Mouse (Mus musculus) frontal cortex, postnatal 25 days (tissue): ENCODE data around the gene Ankib1.
"Not testable (repeated sequence)": the region's sequence is repeated elsewhere in the genome, so short reads cannot be mapped to it uniquely, and the experiment has no call there.

ENCODE experiments used
- DNase-seq, 2 experiments: peaks; one replicate each; pipeline ENCODE4 v3.0.0; 2022; ENCODE audit warnings: low spot score in 2 of 2

Gene Ankib1

DNA sequence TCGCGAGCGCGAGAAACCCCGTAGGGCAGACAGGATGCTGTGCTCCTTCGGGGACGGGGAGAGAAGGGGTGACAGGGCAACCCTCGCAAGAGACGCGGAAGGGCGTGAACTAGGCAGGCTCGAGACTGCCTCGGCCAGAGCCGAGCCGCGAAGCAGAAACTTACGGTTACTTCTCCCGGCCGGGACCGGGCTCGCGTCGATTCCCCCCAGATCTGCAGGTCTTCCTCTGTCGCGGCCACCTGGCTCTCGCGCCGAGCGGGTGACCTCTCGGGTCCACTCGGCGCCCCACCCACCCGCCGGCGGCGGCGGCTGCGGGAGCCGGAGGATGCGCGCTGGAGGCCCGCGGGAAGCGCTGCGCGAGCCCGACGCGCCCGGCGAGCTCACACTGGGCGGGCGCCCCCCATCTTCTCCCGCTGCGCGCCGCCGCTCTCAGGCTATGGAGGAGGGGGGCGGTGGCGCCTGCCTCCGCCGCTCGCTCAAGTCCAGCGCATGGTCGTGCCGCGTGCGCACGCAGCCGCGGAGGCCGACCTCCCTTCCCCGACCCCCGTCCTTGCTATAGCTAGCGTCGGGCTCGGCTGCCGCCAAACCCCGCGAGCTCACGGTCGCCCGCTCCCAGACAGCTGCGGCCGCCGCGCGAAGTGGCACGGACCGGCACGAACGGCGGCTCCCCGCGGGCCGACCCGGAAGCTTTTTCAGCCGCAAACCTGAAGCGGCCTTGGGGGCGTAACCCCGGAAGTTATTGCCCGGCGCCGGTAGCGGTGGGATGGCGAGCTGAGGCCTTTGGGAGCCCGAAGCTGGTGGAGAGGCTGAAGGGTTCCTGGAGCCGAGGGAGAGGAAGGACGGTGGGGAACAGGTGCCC lies at the start of gene Ankib1, which contains the start of gene Krit1:
Gene Ankib1, minus strand, starts transcription at position 493 of the 859 bp plus-strand sequence.
Gene Krit1, plus strand, starts transcription at position 752 of the 859 bp plus-strand sequence.
- peak; percentile 81 to 86 for DNase-seq

DNA sequence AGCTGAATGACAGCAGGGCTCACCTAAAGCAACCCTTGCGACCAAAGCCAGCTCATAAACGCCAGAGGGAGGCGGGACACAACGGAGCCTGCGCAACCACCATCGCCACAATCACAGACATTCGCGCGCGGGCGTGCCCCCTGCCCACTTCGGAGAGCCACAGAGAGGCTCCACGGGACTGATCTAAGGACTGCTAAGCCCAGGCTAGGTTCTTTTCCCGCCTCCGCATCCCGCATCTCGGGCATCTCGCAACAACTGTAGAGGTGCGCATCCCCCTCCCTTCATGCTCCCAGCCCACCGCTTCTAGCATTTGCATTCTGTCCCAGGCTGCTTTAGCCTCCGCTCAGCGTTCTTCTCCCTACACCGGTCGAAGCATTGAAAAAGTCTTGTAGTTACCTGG lies 42.3 kb upstream of the Ankib1 start, which contains the start of gene Lrrd1:
Gene Lrrd1, plus strand, starts transcription at position 148 of the 400 bp plus-strand sequence.
- no peak for DNase-seq

DNA sequence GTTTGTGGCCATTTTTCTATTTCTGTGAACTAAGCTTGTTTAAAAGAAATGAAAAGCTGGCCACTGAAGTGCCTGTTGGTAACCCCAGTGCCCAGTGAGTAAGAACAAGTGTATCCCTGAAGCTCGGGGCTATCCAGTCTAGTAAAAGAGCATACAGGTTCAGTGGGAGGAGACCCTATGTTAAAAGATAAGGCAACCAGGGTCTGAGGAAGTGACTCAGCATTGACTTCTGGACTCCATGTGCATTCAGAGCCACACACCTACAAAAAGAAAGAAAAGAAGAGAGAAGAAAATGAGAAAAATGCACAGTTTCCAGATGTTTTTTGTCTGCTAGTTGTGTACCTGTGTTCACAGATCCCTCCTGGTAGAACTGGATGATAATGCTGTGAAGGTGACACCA lies 31.4 kb upstream of the Ankib1 start:
- DNase-seq: no peak

DNA sequence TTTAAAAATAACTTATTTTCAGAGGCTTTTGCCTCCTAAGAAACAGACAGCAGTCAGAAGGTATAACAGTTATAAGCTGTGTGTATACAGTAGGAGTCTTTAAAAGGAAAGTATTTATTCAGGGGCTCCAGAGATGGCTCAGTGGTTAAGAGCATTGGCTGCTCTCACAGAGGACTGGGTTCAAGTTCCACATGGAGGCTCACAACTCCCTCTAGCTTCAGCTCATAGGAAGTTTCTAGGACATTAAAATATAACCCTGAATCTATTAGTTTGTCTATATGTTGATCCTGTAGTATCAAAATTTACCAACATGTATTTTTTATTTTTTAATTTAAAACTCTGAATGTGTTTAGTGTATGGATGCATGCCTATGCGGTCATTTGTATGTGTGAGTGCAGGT lies 5.7 kb upstream of the Ankib1 start:
- no peak for DNase-seq

DNA sequence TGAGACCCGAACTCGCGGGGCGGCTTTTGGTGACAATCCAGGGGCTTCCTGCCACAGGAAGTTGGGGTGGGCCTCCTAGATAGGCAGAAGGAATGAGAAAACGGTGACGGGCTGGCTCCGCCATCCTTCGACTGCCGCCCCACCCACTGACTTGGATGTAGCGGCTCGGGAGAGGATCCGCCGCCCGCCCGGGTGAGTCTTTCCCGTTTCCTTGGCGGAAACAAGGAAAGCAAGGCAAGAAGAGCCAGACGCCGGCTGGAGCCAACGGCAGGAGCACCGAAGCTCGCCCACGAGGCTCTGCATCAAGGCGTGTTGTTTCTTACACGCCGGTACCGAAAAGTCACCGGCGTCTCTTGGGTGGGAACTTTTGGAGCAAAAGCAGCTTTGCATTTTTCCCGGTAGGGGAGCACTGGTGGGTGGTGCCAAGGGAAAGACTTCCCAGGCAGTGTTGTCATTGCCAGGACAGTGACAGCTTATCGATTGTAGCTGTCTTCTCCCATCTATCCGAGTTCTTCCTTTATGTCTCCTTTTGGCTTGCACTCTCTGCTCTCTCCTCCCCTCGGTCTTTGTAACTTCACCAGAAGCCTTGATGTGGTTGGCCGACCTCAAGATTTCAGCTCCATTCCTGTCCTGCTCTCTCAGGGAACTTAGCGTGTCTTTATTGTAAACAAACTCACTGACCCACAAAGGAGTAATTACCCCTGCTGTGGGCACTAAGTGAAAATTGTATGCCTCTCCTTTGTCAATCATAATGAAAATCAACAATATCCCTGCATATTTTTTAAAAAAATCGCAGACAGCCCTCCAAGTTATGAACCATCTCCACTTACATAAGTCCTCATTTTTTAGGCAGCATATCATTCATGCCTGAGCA lies 804 bp upstream of the Ankib1 start:
- DNase-seq: peak in 1 of 2 experiments; percentile 21

DNA sequence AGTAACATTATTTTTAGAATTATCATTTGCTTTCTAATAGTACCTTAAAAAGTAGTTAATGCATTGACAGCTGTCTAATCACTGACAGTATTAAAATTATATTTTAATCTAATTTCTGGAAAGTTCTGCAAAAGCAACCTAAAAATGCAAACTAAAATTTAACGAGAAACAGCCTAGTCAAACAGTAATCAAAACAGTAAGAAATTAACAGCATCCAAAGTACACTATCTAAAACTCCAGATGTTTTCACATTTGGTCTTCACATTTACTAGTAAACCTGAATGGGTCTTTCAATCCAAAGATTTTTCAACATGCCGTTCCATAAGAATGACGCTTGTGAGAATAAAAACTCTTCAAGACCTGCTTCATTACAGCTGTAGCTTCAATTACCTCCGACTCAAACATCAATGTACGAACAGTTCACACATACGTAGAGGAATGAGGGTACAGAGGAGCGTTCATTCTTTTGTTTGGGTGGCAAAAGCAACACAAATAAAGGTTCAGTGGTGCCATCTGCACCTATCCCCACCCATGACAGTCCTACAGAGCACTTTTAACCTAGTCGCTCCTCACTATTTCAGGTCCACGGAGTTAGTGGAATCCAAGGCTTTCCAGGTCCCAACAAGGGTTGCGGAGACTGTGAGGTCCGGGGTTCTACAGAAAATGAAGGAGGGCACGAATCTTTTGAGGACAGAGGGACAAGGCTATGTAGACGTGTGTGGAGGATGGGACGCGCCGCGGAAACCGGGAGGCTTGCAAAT lies 873 bp downstream of the Ankib1 start:
- no peak for DNase-seq

DNA sequence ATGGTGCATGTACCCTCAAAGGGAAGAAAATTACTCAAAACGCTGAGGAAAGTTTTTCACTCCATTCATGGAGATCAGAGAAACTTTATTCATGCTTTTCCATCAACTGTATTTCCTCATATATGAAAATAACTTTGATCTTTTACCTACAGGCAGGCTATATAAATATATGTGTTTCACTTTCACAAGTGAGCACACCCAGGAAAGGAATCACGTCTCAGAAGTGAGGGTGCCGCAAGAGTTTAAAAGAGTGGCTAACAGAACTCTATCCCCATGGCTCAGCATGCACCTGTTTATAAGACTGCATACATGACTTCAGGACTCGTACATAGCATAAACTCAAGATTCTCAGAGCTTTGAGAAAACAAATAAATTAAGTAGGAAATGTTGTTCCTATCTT lies 1.8 kb downstream of the Ankib1 start:
- DNase-seq: no peak

DNA sequence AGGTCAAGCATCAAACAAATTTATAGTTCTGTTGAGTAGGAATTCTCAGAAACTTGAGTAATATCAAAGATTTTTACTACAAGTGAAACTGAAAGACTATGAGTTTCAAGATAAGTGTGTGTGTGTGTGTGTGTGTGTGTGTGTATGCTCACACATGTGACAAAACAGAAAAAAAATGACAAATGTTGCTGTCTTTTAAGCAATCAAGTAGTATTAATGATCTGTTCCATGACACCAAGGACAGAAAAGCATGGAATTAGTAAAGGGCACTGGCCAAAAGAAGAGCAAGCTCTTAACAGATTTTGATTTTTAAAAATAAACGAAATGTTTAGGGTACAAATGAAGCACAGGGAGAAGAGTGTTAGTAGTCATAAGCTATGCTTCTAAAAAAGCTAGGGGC lies 2.7 kb downstream of the Ankib1 start:
- no peak for DNase-seq

DNA sequence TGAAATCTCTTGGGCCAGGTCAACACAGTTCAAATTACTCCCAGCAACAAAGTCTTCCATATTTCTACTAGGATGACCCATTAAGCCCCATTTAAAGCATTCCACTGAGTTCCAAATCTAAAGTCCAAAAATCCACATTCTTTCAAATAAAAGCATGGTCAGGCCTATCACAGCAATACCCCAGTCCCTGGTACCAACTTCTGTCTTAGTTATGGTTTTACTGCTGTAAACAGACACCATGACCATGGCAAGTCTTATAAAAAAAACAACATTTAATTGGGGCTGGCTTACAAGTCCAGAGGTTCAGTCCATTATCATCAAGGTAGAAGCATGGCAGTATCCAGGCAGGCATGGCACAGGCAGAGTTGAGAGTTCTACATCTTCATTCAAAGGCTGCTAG lies 4.1 kb downstream of the Ankib1 start:
- DNase-seq: not testable (repeated sequence)

DNA sequence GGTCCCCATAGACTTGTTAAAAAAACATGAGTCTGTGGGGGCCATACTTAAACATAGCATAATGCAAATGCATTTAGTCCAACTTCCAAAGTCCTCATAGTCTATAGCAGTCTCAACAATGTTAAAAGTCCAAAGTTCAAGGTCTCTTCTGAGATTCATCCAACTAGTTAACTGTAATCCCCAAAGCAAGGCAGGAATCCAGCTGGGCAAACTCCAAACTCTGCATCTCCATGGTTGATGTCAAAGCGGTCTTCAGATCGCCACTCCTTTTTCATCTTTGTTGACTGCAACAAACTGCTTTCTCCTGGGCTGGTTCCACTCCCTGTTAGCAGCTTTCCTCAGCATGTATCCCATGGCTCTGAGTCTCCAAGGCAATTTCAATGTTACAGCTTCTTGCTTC lies 5.6 kb downstream of the Ankib1 start:
- DNase-seq: not testable (repeated sequence)

DNA sequence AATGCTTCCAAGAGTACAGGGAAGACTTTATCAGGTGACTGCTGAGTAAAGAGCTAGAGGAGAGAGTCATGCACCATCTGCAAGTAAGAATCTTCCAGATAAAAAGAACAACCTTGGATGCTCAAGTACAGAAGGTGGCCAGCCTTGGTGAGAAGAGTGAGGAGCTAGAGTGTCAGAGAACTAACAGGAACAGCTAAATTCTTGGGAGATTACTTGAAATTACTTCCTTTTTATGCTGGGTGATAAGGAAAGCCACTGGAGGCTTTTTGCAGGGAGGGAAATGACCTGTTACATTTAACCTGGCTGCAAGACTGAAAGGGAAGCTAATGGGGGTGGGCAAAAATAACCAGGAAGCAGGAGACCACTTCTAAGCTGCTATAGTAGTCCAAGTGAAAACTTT lies 11.7 kb downstream of the Ankib1 start:
- no peak for DNase-seq

DNA sequence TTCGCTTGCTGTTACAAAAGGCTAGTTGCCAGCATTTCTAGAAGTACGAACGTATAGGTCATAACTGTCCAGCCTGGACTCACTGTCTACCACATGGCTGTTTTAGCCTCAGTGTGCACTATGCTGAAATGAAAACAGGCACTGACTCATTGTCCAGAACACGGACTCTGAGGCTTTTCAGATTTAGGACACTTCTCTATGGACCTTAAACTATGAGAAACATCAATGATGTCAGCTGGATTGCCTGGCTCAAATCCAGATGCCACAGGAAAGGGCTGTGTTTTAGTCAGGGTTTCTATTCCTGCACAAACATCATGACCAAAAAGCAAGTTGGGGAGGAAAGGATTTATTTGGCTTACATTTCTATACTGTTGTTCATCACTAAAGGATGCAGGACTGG lies 15.2 kb downstream of the Ankib1 start:
- DNase-seq: no peak

DNA sequence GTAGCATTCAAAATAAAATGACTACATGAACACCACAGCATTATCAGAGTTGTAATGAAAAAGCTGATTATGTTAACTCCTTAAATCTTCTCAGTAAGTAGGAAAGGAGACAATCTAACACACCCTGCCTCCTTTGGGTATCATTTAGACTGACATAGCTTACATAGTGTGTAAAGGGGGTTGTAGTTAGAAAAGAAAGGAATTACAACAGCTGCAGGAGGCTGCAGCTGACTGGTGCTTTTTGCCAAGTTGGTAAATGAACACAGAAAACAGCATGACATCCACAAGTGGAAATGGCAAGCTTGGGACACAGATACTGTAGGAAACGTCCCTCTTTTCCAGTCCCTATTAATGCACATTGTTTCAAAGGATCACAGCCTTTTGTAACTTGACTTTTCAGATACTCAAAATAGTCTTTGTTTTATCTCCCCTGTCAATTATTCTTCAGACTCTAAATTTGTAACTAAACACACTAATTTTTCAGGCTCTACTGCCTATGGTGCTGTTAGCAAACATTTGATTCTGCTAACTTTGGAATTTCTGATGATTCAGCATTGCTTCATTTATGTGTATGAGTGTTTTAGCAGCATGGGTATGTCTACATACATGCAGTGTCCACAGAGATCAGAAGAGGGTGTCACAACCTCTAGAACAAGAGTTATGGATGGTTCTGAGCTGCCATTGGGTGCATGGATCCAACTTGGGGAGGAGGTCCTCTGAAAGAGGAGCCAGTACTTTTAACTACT lies 17.8 kb downstream of the Ankib1 start:
- no peak for DNase-seq

DNA sequence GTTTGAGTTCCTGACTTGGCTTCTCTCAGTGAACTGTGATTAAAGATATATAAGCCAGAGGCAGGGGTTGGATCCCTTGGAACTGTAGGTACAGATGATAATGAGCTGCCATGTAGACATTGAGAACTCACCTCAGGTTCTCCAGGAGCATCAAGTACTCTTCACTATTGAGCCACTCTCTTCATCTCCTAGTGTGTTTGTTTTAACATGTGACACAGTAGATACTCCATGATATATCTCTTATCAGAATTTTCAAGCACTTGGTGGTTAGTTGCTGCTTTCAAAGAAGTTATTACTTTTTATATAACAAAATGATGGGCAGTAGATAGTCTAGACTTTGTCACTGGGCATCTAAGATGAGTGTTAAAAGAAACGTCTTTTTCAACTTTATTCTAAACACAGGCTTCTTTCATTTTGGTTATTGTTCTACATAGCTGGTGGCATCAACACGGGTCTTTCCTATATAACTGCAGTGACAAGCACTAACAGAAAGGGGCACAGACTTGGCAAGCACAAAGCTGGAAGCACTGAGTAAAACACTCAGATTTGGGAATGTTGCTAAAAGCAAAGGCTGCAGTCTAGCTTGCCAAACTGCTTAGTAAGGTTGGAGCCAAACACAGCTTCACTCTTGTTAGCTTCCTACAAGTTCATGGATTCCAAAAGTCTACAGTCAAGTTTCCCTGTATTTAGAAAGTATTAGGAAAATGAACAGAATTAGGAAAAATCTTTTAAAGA lies 18.6 kb downstream of the Ankib1 start:
- no peak for DNase-seq

DNA sequence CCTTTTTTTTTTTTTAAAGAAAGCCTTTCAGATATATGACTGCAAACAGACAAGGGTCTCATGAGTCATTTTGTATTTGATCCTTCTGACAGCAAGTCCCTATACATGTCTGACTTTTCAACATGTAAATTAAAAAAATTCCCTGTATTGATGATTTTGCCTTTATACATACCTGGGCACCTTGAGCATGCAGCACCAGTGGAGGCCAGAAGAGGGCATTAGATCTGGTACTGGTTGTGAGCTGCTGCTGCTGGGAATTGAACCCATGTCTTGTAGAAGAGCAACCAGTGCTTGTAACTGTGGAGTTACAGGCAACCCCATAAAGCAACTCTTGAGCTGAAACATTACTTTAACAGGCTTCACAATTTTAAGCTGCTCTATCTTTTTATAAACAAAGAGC lies 20.1 kb downstream of the Ankib1 start:
- DNase-seq: no peak

DNA sequence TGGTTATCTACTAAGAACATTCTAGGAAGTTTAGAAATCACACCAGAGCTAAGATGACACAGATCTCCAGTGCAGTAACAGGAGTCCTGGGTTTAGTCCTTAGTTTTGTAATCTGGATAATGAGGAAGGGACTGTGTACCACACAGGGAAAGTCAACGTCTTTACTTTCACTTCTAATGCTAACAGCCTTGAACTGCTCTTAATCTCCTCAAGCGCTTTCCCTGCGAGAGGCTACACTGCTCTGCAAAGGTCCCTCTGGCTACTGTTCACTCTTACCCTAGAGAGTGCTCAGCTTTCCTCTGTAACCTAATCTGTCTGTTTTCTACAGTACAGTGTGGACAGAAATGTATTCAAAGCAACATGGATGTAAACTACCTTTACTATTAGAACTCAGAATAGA lies 30.7 kb downstream of the Ankib1 start:
- no peak for DNase-seq

DNA sequence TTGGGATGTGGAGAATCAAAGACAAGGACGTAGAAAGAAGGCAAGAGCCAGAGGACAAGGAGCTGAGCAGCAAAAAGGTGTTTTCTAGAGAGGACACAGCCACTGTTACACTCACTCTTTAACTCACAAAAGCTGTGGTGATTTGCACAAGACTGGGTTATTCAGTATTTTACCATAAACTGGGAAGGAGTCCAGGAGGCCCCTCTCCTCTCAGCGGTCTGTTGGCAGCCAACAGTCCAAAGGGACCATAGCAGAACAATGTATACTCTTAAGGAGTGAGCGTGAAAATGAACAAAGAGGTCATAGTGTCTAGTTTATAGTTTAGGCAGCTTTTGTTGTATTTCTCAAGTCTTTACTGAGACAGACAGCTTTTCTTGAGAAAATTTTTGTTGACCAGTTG lies 31.2 kb downstream of the Ankib1 start:
- no peak for DNase-seq

DNA sequence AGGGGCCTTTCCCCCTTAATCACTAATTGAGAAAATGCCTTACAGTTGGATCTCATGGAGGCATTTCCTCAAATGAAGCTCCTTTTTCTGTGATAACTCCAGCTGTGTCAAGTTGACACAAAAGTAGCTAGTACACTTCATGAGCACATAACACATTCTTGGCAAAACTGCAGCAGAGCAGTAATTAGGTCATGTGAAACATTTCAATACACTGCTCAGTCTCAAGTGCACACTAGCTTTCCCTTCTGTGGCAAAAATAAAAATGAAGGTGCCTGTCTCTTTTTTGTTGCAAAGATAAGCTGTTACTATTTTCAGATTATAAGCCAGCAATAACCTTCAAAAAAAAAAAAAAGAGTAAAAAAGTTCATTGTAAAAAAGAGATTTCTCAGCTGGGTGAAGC lies 52.2 kb downstream of the Ankib1 start:
- DNase-seq: not testable (repeated sequence)

DNA sequence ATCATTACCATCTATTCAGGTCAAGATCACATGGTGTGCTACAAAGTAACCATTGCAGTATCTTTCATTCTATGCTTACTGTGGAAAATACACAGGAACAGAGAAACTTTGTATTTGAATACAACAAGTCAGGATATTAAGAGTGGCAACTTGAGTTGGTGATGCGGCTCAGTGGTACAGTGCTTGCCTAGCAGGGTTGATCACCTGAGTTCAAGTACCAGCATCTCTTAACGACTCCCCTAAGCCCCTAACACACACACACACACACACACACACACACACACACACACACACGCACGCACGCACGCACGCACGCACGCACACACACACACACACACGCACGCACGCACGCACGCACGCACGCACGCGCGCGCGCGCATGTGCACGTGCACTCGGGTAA lies 69.9 kb downstream of the Ankib1 start:
- not testable (repeated sequence) for DNase-seq

DNA sequence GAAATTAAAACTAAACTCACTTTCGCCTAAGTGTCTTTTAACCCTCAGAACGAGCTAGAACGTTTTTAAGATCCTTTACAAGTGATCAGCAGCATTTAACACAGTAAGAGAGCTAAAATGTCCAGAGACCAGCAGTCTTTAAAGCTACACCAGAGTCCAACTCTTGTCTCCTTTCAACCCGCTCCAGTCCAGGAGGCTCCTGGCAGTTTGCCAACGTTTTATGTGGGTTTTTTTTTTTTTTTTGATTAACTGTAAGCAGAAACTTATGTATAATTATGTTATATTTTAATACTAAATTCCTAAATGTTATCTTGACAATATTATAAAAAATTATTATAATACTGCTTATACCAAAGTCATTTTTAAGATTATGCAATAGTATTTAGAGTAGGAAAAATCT lies 73.9 kb downstream of the Ankib1 start:
- no peak for DNase-seq
